Mouse (Mus musculus) MEL (cell line): ENCODE data around the gene Slc16a13.

Source experiments
- CTCF ChIP-seq, 3 experiments: IDR thresholded peaks in 2 of 3; conservative IDR thresholded peaks in 1 of 3; 2 replicates each; pipeline ENCODE4 v1.5.1; 2011 to 2012; ENCODE audit warnings: low read length in 3 of 3, low read depth in 2 of 3, mild to moderate bottlenecking in 2 of 3, improper control_type of control experiment in 1 of 3, inconsistent platforms in 1 of 3, mixed read lengths in 1 of 3, moderate library complexity in 1 of 3; ENCODE audit not compliant: control insufficient read depth in 1 of 3, insufficient read depth in 1 of 3, poor library complexity in 1 of 3, severe bottlenecking in 1 of 3
- E2F4 ChIP-seq: IDR thresholded peaks from 2 replicates; pipeline ENCODE4 v1.6.1; 2011; ENCODE audit warnings: low read depth, low read length, improper control_type of control experiment, borderline replicate concordance
- EP300 ChIP-seq, 2 experiments: IDR thresholded peaks; 2 replicates each; pipeline ENCODE4 v1.6.1; 2011; ENCODE audit warnings: improper control_type of control experiment in 2 of 2, low read length in 2 of 2, low read depth in 1 of 2, mild to moderate bottlenecking in 1 of 2
- ETS1 ChIP-seq: IDR thresholded peaks from 2 replicates; pipeline ENCODE4 v1.6.1; 2012; ENCODE audit warnings: low read depth, mild to moderate bottlenecking, inconsistent platforms, low read length, improper control_type of control experiment, moderate library complexity
- HCFC1 ChIP-seq: IDR thresholded peaks from 2 replicates; pipeline ENCODE4 v1.6.1; 2012; ENCODE audit warnings: low read depth, mild to moderate bottlenecking, inconsistent platforms, low read length, improper control_type of control experiment, moderate library complexity
- KAT2A ChIP-seq: conservative IDR thresholded peaks from 2 replicates; pipeline ENCODE4 v1.6.1; 2012; ENCODE audit warnings: low read depth, low read length, improper control_type of control experiment, inconsistent platforms
- MAX ChIP-seq: IDR thresholded peaks from 2 replicates; pipeline ENCODE4 v1.6.1; 2011; ENCODE audit warnings: low read length, improper control_type of control experiment
- POLR2A ChIP-seq, 2 experiments: IDR thresholded peaks; 2 replicates each; pipeline ENCODE4 v1.6.1; 2011 to 2012; ENCODE audit warnings: low read length in 2 of 2, mild to moderate bottlenecking in 2 of 2, control low read depth in 1 of 2, improper control_type of control experiment in 1 of 2, low read depth in 1 of 2, moderate library complexity in 1 of 2; ENCODE audit not compliant: control insufficient read depth in 1 of 2, insufficient read depth in 1 of 2, poor library complexity in 1 of 2
- RAD21 ChIP-seq: IDR thresholded peaks from 2 replicates; pipeline ENCODE4 v1.6.1; 2011; ENCODE audit warnings: mild to moderate bottlenecking, low read depth, low read length, improper control_type of control experiment
- RCOR1 ChIP-seq: IDR thresholded peaks from 2 replicates; pipeline ENCODE4 v1.6.1; 2012; ENCODE audit warnings: low read depth, mild to moderate bottlenecking, inconsistent platforms, low read length, improper control_type of control experiment
- SIN3A ChIP-seq: IDR thresholded peaks from 2 replicates; pipeline ENCODE4 v1.6.1; 2012; ENCODE audit warnings: low read length, improper control_type of control experiment, inconsistent platforms
- SMC3 ChIP-seq: IDR thresholded peaks from 2 replicates; pipeline ENCODE4 v1.6.1; 2011; ENCODE audit warnings: low read depth, low read length, improper control_type of control experiment

DNA sequence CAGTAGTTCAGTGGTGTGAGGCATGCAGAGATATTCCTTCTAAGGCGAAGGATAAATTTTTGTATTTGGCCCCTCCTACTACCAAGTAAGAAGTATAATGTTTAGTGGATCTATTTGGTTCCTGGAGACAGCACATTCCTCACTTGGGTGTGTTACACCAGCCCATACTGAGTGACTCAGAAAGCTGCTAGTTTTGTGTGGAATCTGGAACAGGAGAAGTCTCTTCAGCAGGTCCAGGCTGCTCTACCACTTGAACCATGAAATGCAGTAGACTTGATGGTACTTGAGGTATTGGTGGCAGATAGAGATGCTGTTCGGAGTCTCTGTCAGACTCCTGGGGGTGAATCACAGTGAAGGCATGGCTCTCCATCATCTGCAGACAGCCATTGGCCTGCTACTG, 10.2 kb downstream of the Slc16a13 start:
- TF ChIP-seq SIN3A (no peak), CTCF (IDR thresholded peaks at IDR 0.05 in 2 of 3, conservative IDR thresholded peaks at IDR 0.05 in 1 of 3; ENCODE audit: control insufficient read depth in 1 of 3, insufficient read depth in 1 of 3, low read depth in 2 of 3, low read length in 3 of 3, poor library complexity in 1 of 3, severe bottlenecking in 1 of 3) (no peak), HCFC1 (no peak), RAD21 (no peak), KAT2A (no peak), MAX (no peak), POLR2A (IDR thresholded peaks at IDR 0.05; ENCODE audit: control insufficient read depth in 1 of 2, insufficient read depth in 1 of 2, low read depth in 1 of 2, low read length in 2 of 2, poor library complexity in 1 of 2) (no peak), E2F4 (no peak), EP300 (IDR thresholded peaks at IDR 0.05; ENCODE audit: low read depth in 1 of 2, low read length in 2 of 2) (no peak), ETS1 (no peak), SMC3 (no peak), RCOR1 (no peak)
